Mouse (Mus musculus) gastrocnemius, adult 2 months (tissue): ENCODE measurements at regions not wholly inside any gene's neighbourhood (a gene's known extent, or its start where the extent isn't known, plus 50 kb on each side); places are given as distances from the start of the nearest gene placed in this dataset.

Experiments used
- DNase-seq: peaks from one replicate; pipeline ENCODE4 v3.0.0; 2022
- H3K27ac ChIP-seq: fragments of 200-600 bp; 2 replicates; pipeline ENCODE4 v1.8.1; 2022; ENCODE audit warnings: mild to moderate bottlenecking
- H3K4me3 ChIP-seq: fragments of 200-600 bp; 2 replicates; pipeline ENCODE4 v1.8.1; 2022; ENCODE audit warnings: mild to moderate bottlenecking, moderate library complexity
- CTCF ChIP-seq: fragments of 200-600 bp; IDR thresholded peaks from 2 replicates; pipeline ENCODE4 v1.8.1; 2022; ENCODE audit warnings: antibody characterized with exemption, mild to moderate bottlenecking, moderate library complexity
- intact Hi-C: fragments of 180-260 bp; cut with DNase I; formaldehyde crosslinking; loops from one replicate; pipeline ENCODE4 v1.15.1; 2025

DNA sequence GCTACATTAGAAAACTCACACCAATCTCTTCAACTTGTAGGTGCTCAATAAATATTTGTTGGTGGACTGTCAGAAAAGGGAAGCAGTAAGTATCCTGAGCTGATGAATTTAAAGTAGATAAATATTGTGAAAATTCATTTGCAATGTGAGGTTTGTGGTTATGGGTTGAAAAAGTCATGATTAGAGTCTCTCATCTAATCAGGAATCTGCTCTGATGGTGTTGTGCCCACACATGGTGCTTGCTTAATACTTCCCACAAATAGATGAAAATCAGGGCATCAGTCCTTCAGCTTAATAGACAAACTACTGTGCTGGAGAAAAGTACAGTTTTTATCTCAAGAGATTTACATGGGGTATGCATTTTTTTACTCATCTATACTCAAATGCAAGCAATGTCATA is 59.9 kb downstream of the S1pr1 start:
- Histone ChIP-seq H3K4me3 (no peak overlapping the region), H3K27ac (no peak overlapping the region)
- no peak for TF ChIP-seq CTCF
- DNase-seq, result no peak
- intact Hi-C loops, result no loop called here

DNA sequence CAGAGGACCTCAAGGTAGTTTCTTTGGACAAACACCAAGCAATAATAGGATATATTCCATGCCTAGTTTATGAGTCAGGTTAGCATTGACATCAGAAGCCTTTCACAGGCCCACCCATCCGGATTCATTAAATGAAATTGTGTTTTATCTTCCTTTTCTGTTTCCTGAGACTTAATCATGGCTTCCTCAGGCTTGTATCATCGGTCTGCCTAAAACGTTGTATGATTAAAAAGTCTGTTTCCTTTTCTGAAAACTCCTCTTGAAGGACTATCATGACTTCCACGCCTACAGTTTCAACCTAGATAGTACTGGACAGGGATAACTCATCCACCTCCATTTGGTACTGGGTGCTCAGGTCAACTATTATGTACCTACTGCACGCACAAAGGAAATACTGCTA is 62.6 kb downstream of the S1pr1 start:
- no peak overlapping the region for H3K27ac ChIP-seq
- intact Hi-C loops, result no loop called here
- no peak overlapping the region for H3K4me3 ChIP-seq
- TF ChIP-seq CTCF, result no peak
- DNase-seq, result no peak

DNA sequence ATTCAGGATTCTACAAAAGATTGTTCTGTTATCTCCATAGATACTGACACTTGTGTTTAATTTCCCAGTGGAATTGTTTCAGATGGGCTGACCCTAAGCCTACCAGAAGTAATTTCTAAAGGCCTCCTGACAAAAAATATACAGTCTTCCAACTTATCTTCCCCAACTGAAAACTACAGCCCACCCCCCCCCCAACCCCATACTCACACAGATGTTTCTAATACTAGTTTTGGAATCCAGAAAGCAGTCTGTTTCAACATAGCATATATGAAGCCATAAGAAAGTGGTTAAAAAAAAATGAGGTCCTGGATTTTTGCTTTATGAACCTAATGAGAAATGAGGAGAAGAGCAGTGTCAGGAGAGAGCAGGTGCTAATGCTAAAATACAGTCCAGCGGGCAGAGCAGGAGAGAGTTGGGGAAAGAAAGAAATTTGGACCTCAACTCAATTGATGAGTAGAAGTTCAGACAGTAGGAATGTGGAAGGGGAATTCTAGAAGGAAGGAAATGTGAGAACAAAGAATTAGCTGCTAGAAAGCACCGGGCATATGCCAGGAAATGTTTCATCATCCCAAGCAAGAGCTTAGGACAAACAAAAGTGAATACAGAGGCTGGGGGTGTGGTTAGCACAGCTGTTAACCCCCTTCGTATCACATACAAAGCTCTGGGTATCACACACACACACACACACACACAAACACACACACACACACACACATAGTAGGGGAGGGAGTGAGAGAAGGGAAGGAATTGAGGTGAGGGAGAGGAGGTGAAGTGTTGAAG is 65.3 kb downstream of the S1pr1 start:
- TF ChIP-seq CTCF, result no peak
- Histone ChIP-seq H3K4me3 (no peak overlapping the region), H3K27ac (no peak overlapping the region)
- DNase-seq, result no peak
- intact Hi-C loops, result no loop called here

DNA sequence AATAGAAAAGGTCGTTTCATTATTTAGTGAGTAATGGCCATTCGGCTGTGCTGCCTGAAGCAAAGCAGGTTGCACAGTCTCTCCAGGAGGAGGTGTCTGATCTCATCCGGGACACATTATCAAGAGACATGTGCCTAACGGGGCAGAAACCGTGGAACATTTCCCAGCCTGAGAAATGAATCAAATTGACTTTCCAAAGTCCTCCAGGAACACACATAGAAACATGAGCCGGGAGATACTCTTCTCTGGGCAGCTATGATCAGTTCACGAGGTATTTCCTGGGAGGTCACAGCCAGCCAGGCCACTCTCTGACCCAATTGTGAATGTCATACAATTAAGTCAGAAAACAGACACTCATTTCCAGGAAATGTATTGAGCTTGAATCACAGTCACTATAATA is 67.9 kb downstream of the S1pr1 start:
- no peak for DNase-seq
- peak overlapping the region; percentile 64 for H3K27ac ChIP-seq
- TF ChIP-seq CTCF, result 0 out of 2 replicates have a peak, but pooled peaks have one; percentile 1
- no peak overlapping the region for H3K4me3 ChIP-seq
- intact Hi-C loops, result no loop called here

DNA sequence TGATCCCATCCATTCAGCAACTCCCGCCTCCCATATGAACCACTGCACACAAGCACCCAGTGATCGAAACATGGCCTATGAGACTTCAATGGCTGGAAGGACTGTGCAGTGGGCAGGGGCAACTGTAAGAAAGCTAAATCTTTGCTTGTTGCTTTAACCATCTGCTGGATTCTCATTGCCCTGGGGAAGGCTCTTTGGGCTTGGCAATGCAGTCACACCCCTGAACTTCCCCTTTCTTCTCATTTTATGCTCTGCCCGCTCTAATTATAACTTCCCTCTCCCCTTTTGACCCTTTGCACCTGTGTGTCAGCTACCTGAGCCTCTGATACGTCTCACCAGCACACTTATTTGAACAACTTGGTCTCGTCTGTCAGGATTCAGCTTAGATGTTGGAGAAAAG is 70.6 kb downstream of the S1pr1 start:
- H3K27ac ChIP-seq, result no peak overlapping the region
- no peak overlapping the region for H3K4me3 ChIP-seq
- no peak for DNase-seq
- intact Hi-C loops, result no loop called here
- no peak for TF ChIP-seq CTCF

DNA sequence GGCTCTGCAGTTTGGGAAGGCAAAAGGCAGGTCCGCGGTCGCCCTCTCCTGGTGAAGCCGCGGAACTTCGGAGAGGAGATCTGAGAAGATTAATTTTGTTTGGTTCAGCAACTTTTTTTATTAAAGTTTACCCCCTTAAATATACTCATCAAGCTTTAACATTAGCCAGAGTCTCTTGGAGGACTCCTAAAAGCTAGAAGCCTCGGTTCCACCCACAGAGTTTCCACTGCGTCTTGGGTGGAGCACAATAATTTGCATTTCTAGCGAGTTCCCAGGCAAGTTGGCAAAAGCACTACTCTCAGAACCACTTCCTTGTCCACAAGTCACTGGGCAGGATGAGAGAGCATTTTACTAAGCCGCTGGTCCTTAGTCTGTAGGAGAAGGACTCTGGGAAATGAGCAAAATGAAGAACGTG is 72.0 kb downstream of the S1pr1 start:
- TF ChIP-seq CTCF, result peak; percentile 97
- DNase-seq, result peak; percentile 82
- intact Hi-C loops, result no loop called here
- Histone ChIP-seq H3K4me3 (peak overlapping the region; percentile 69), H3K27ac (peak overlapping the region; percentile 71)

DNA sequence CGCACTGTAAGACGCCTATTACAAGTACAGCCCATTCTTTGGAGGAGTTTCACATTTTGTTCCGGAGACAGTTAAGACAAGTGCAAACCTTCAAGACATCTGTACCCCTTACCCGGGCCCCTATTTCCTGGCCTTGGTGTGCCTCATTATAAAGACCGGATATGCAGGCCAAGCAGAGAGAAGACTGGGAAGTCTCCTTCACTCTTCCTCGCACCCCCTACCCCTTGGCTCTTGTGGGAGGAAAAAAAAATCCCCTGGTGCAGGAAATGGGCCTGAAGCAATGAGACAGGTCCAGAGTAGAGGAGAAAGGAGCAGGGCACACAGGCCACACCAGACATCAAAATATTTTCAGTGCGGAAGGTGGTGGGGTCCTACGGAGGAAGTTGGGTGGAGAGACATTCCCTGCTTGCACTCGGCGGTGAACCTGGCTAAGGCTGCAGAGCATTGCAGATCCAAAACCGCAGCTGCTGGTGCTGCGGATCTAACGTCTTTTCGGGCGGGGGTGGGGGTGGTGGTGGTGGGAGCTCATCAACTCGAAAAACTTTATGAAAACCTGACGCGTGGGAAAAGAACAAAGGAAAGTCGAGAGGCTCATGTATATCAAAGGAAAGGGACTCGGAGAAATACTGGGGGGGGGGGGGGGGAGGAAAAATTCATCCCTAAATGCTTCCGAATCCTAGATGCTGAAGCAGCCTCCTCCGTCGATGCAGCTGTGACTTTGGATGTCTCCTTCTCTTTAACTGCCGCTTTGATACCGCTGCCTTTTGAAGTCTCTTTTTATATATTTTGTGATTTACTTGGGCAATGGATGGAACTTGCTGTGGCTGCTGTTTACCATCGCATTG is 72.6 kb downstream of the S1pr1 start:
- intact Hi-C loops, result no loop called here
- TF ChIP-seq CTCF, result no peak
- no peak for DNase-seq
- Histone ChIP-seq H3K4me3 (peak overlapping the region; percentile 69), H3K27ac (peak overlapping the region; percentile 71)

DNA sequence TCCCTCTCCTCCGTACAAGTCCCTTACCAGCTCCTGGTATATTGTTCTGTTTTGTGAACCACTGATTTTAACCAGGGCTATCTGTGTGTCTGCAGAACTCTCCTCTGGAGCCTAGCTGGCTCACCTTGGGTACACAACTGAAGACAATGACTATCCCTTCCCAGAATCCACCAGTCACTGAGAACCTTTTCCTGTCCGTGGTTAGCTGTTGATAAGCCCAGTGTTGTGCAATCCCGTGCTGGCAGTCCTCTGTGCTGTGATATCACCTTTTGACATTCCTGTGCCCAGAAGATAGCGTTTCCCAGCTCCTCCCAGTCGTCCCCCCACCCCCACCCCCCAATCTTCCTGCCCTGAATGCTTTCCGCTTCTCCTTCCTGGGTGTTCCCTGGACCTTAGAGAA is 73.5 kb downstream of the S1pr1 start:
- H3K4me3 ChIP-seq, result peak overlapping the region; percentile 69; the same call in 1 of the 2 replicates
- intact Hi-C loops, result no loop called here
- H3K27ac ChIP-seq, result peak overlapping the region; percentile 71; the same call in 1 of the 2 replicates
- peak; percentile 21 for DNase-seq
- no peak for TF ChIP-seq CTCF

DNA sequence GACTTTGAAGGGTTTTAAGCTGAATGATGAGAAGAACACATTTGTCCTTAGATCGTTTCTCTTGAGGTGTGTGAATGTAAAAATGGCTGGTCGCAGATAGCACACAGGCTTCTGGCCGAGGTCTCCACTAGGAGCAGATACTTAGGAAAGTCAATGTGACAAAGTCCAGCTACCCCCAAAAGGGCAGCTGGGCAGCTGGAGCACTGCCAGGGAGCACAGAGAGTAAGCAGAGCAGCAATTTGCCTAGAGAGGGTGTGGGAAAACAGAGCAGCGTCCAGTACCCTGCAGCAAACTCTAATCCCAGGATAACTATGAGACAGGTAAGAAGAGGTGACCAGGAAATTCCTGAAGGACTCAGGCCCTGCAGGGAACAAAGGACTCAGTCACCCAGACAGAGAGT is 79.4 kb downstream of the S1pr1 start:
- Histone ChIP-seq H3K4me3 (no peak overlapping the region), H3K27ac (no peak overlapping the region)
- intact Hi-C loops, result no loop called here
- no peak for DNase-seq
- no peak for TF ChIP-seq CTCF

DNA sequence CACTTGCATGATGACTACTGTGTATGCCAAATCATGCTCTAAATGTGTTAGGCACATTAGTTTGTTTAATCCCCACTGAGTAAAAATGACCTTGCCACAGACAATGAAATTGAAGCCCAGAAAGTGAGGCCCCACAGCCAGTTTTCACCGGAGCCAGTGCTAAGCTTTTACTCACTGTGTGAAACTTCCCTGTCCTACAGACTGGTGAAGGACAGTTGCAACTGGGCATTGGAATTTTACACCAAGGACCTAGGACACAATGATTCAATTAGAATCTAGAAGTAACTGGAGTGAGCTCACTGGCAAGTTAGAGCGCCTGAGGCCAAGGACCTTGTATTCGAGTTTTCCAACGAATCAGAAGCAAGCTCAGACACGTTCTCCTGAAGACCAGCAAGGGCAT is 79.8 kb downstream of the S1pr1 start:
- intact Hi-C loops, result no loop called here
- no peak for DNase-seq
- no peak for TF ChIP-seq CTCF
- H3K4me3 ChIP-seq, result no peak overlapping the region
- no peak overlapping the region for H3K27ac ChIP-seq

DNA sequence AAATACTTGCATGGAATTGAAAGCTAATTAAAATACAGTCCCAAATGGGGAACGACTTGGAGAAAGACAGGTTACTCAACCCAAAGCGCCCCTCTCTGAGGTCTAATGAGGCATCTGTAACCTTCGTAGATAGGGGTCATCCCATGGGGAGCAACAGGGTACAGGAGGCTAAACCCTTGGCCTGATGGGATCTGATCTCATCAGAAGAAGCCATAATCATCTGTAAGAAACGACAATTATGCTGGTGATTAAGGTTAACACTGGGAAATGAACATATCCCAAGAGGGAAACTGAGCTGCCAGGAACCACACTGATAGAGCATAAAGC is 82.5 kb downstream of the S1pr1 start:
- TF ChIP-seq CTCF, result no peak
- no peak for DNase-seq
- Histone ChIP-seq H3K4me3 (no peak overlapping the region), H3K27ac (no peak overlapping the region)
- intact Hi-C loops, result no loop called here

DNA sequence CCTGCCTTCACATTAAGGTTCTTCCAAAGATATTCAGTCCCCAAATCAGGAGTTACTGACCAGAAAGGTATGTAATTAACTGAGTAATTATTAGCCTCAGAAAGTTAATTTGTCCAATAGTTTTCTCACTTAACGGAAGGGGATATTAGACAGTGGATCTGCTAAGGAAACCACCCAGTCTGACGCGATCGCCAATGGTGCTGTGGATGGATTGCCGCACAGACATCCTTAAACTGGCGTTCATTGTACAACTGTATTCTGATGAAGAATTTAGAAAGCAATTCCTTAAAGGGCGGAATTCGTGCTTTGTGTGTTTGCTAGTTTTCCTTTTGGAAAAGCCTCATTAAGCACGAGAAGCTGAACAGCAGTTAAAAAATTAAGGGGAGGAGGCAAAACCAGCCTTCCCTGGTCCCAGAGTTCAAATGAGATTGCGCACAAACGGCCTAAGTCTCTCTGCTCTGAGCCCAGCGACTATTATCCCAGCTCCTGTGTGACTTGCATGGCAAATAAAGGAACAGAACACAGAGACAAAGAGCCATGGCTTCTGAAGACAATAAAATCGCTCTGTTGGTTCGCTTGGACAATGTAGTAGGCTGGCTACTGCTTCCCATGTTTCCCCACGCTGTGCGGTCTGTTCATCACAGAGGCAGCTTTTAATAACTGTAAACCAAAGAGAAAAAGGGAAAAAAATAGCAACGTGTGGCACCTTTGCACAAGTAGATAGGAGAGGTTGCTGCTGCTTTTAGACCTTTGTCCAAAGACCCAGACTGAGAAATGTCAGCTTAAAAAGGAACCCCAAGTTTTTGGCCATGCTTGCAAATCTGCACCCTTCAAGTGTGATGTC is 83.1 kb downstream of the S1pr1 start:
- H3K27ac ChIP-seq, result no peak overlapping the region
- H3K4me3 ChIP-seq, result no peak overlapping the region
- TF ChIP-seq CTCF, result no peak
- intact Hi-C loops, result no loop called here
- DNase-seq, result no peak

DNA sequence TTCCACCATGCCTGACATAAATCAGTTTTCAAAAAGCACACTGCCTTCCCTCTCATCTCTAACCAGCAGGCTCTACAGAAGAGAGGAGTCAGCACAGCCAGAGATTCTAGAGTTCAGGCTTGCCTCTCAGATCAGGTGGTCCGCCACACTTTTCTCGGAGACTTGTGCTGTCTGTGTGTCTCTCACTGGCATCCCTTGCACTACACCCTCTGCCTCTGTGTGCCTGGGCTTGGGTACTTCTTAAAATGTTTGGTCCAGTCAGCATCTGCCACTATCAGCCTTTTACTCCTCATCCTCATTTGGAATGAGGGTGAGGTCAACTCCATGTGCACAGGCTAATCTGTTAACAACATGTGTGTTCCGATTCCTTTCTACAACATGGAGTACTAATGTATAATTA is 92.0 kb downstream of the S1pr1 start:
- H3K4me3 ChIP-seq, result no peak overlapping the region
- no peak for TF ChIP-seq CTCF
- DNase-seq, result no peak
- intact Hi-C loops, result no loop called here
- no peak overlapping the region for H3K27ac ChIP-seq
